11 mouse cellular contexts compared by ENCODE assay signal in the genomic region with DNA sequence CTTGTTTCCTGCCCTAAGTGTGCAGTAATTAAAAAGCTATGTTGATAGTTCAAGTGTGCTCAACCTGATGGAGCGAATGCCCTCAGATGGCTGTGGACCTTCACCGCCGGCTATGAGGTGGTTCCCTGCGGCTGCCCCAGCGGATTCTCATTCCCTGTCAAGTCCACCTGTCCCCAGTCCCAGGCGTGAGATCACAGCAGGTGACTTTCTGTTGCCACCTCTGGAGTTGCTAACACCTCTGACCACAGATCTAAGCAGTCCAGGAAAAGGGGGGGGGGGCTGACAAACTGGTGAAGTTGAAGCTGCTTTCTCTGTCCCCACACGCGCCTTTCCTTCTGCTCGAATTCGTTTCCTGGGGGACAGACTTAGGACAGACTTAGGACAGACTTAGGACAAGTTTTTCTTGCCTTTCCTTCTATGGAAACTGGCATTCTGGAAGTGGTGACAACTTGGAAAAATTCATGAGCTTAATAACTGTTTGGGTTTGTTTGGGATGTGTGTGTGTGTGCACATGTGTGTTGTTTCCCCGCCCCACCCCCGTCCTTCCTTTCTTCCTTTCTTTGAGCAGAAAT. TPM values are rescaled to one million over a fixed set of nuclear protein-coding genes. Genes with fewer than 3 reads are reported as not detected.
DNase-seq lines count a peak whose midpoint lies in the region; ATAC-seq and TF ChIP-seq lines count a peak whose summit lies in the region.
"Had no signal": no experiment of that assay in that cellular context is flagged by ENCODE, and none has a peak within 500 bp of the region (broad histone marks: within the 10 kb centered on the region; RNA-seq: fewer than 3 reads in every experiment).

No protein-coding gene starts in this region.

- no peak for TF ChIP-seq POLR2A in embryonic fibroblast, embryonic 13.5 days (IDR thresholded peaks at IDR 0.05; ENCODE audit: low read depth, low read length)

- H3K9me3 ChIP-seq in heart, embryonic 10.5 days, result no peaks in the 10 kb centered on the region
- H3K9me3 ChIP-seq in limb, embryonic 13.5 days, result no peaks in the 10 kb centered on the region
- H3K9me3 ChIP-seq: hindbrain, embryonic 15.5 days; liver, embryonic 15.5 days had no signal

- peaks cover 25% of the 10 kb centered on the region for H3K4me1 ChIP-seq in heart, embryonic 10.5 days
- H3K4me1 ChIP-seq in embryonic fibroblast, embryonic 13.5 days (ENCODE audit: control insufficient read depth, insufficient read depth, low read length), result peaks cover 4% of the 10 kb centered on the region; the same call in 1 of the 2 replicates
- peaks cover 50% of the 10 kb centered on the region for H3K4me1 ChIP-seq in limb, embryonic 13.5 days

- WGBS in heart, embryonic 10.5 days, result 8% methylated on average over 12 of the region's 12 CpGs
- WGBS in limb, embryonic 13.5 days, result 12% methylated on average over 12 of the region's 12 CpGs

- ATAC-seq in limb, embryonic 13.5 days (ENCODE audit: low FRiP score, low read depth), result no peak

- H3K27me3 ChIP-seq in heart, embryonic 10.5 days (ENCODE audit: insufficient read depth, poor library complexity, severe bottlenecking), result peaks cover 65% of the 10 kb centered on the region
- H3K27me3 ChIP-seq in limb, embryonic 13.5 days, result peaks cover 4% of the 10 kb centered on the region; the same call in 1 of the 2 replicates

- H3K9ac ChIP-seq in limb, embryonic 13.5 days, result peak overlapping the region; percentile 96
- H3K9ac ChIP-seq: hindbrain, embryonic 15.5 days; liver, embryonic 15.5 days had no signal

- peak overlapping the region; percentile 70 for H3K4me2 ChIP-seq in limb, embryonic 13.5 days (replicated peaks)
- H3K4me2 ChIP-seq: liver, embryonic 15.5 days had no signal

- H3K27ac ChIP-seq in heart, embryonic 10.5 days, result 0 out of 2 replicates have a peak overlapping the region, but pooled peaks have one; percentile 13
- peak overlapping the region; percentile 27 for H3K27ac ChIP-seq in embryonic fibroblast, embryonic 13.5 days (ENCODE audit: insufficient read depth, low read length)
- peak overlapping the region; percentile 99 for H3K27ac ChIP-seq in limb, embryonic 13.5 days
- H3K27ac ChIP-seq: hindbrain, embryonic 15.5 days; liver, embryonic 15.5 days had no signal

- H3K4me3 ChIP-seq in heart, embryonic 10.5 days, result peak overlapping the region; percentile 9; the same call in 1 of the 2 replicates
- no peak overlapping the region for H3K4me3 ChIP-seq in embryonic fibroblast, embryonic 13.5 days (ENCODE audit: insufficient read depth, low read length)
- H3K4me3 ChIP-seq in limb, embryonic 13.5 days, result peak overlapping the region; percentile 66
- H3K4me3 ChIP-seq: hindbrain, embryonic 15.5 days; liver, embryonic 15.5 days had no signal

- H3K36me3 ChIP-seq in heart, embryonic 10.5 days, result no peaks in the 10 kb centered on the region
- no peaks in the 10 kb centered on the region for H3K36me3 ChIP-seq in limb, embryonic 13.5 days
- H3K36me3 ChIP-seq: hindbrain, embryonic 15.5 days; liver, embryonic 15.5 days had no signal

- DNase-seq in heart, embryonic 10.5 days (ENCODE audit: low spot score), result no peak
- DNase-seq in heart, postnatal 25 days (ENCODE audit: low spot score), result no peak
- DNase-seq in ES-CJ7 (ENCODE audit: low read depth, low spot score), result peak; percentile 11
- no peak for DNase-seq in layer of hippocampus, adult 11-12 months (ENCODE audit: low spot score)
- DNase-seq in right cerebral cortex, postnatal 4 days, result no peak
- DNase-seq in right cerebral cortex, postnatal 36 days (ENCODE audit: low spot score in 2 of 2), result no peak
- DNase-seq: gastrocnemius, postnatal 14 days had no signal

- intact Hi-C loops in heart, postnatal 25 days (cut with DNase I), result loop anchor here (5.0 kb wide), 1 partner anchor 515 kb away; no protein-coding TSS in a partner anchor

- no peak for TF ChIP-seq CTCF in embryonic fibroblast, embryonic 13.5 days (IDR thresholded peaks at IDR 0.05; ENCODE audit: borderline replicate concordance, insufficient read depth, low read length)

RNA-seq across cellular contexts. Expression of a gene that starts 35.3 kb away (rescaled TPM):
- polyA plus RNA-seq in heart, embryonic 10.5 days (2016; fragmentation: Nextera tagmentation; extraction: Ambion mirVana), result 28.4 and 40.3 TPM in 2 replicates
- total RNA-seq in heart, postnatal 25 days (2021), result 10 to 100 TPM; 18.6 to 21.2 TPM
- 59.6 and 74.4 TPM in 2 replicates for polyA plus RNA-seq in embryonic fibroblast, embryonic 13.5 days (2011; ENCODE audit: insufficient read length, low read depth, missing spikeins)
- 87.4 and 90.7 TPM in 2 replicates for polyA plus RNA-seq in limb, embryonic 13.5 days (2015; fragmentation: Nextera tagmentation; extraction: Ambion mirVana)

Comparison
In these comparisons a context has a peak if more than half of its experiments do, and no peak if none do; other contexts are left out.
1. H3K27ac ChIP-seq: peak in every context shown above with its lines; median percentile 99 in limb, embryonic 13.5 days; 27 in embryonic fibroblast, embryonic 13.5 days; 13 in heart, embryonic 10.5 days.